Mouse (Mus musculus) Patski (cell line): ENCODE measurements at regions not wholly inside any gene's neighbourhood (a gene's known extent, or its start where the extent isn't known, plus 50 kb on each side); places are given as distances from the start of the nearest gene placed in this dataset.

Experiments
- ATAC-seq: fragments of 100-300 bp; one replicate; pipeline ENCODE4 v1.8.0; 2021
- CTCF ChIA-PET: fragments of 350-600 bp; sonication (Branson Sonifier 250); formaldehyde crosslinking; loops from one replicate; lab custom pipeline; 2022; ENCODE audit warnings: inconsistent platforms; lab: Charles Lee
- POLR2A ChIA-PET: fragments of 350-600 bp; sonication (Branson Sonifier 250); formaldehyde crosslinking; loops from one replicate; lab custom pipeline; 2022; ENCODE audit warnings: antibody characterized with exemption, inconsistent platforms; lab: Charles Lee
- DNase-seq: peaks from one replicate; pipeline ENCODE4 v3.0.0-alpha.2; 2011; ENCODE audit warnings: low read depth, low spot score
- H3K27me3 ChIP-seq: fragments of 371-371 bp; one replicate; pipeline ENCODE4 v1.5.1; 2021
- CTCF ChIP-seq: fragments of 100-300 bp; IDR thresholded peaks from one replicate; pipeline ENCODE4 v1.5.1; 2021
- in situ Hi-C: fragments of 300-500 bp; cut with MboI; formaldehyde crosslinking; loops from 3 replicates; pipeline ENCODE4 v1.11.1; 2018; ENCODE audit warnings: low pct_unique_long_range_greater_than_20kb, mixed read lengths

- no peaks in the 10 kb centered on the region for H3K27me3 ChIP-seq
- POLR2A ChIA-PET, result no interaction called here
- ATAC-seq (no peak), DNase-seq (no peak)
- no peak for TF ChIP-seq CTCF
- CTCF ChIA-PET, result interaction anchor here (1.1 to 1.7 kb wide), 2 partner anchors 11 to 42 kb away, joined by 3 to 4 read pairs; no protein-coding TSS in a partner anchor
- in situ Hi-C loops, result loop anchor here (10.0 kb wide), 1 partner anchor 439 kb away; no protein-coding TSS in a partner anchor
Measured at GRCm38 (mm10) chr3:119944115-119944514, 159.8 kb upstream of the Ptbp2 start.

- ATAC-seq (no peak), DNase-seq (no peak)
- ChIA-PET POLR2A (no interaction called here), CTCF (interaction anchor here (1.9 to 2.0 kb wide), 2 partner anchors 16 to 28 kb away, joined by 4 to 8 read pairs; no protein-coding TSS in a partner anchor)
- in situ Hi-C loops, result no loop called here
- no peak for TF ChIP-seq CTCF
- H3K27me3 ChIP-seq, result no peaks in the 10 kb centered on the region
Measured at GRCm38 (mm10) chr3:119939091-119939490, 154.8 kb upstream of the Ptbp2 start.

- TF ChIP-seq CTCF, result no peak
- in situ Hi-C loops, result no loop called here
- ATAC-seq (peak; percentile 26), DNase-seq (no peak)
- ChIA-PET POLR2A (interaction anchor here (1.4 kb wide), 1 partner anchor 10 kb away, joined by 4 read pairs; no protein-coding TSS in a partner anchor), CTCF (interaction anchor here (1.9 to 2.8 kb wide), 3 partner anchors 15 to 27 kb away, joined by 4 to 8 read pairs (median 8); no protein-coding TSS in a partner anchor)
- no peaks in the 10 kb centered on the region for H3K27me3 ChIP-seq
Measured at GRCm38 (mm10) chr3:119938425-119938824, 154.2 kb upstream of the Ptbp2 start.

GRCm38 (mm10) chr3:119936526-119936925 lies 152.3 kb upstream of the Ptbp2 start:
- in situ Hi-C loops, result no loop called here
- CTCF ChIA-PET, result interaction anchor here (2.8 kb wide), 1 partner anchor 20 kb away, joined by 8 read pairs; no protein-coding TSS in a partner anchor
- no peak for TF ChIP-seq CTCF
- POLR2A ChIA-PET, result interaction anchor here (0.6 kb wide), 1 partner anchor 85 kb away, joined by 3 read pairs; no protein-coding TSS in a partner anchor
- ATAC-seq (no peak), DNase-seq (no peak)
- H3K27me3 ChIP-seq, result no peaks in the 10 kb centered on the region

- DNase-seq (no peak), ATAC-seq (peak; percentile 63)
- ChIA-PET CTCF (interaction anchor here (0.8 to 2.0 kb wide), 6 partner anchors 10 to 260 kb away, joined by 3 to 4 read pairs (median 4); no protein-coding TSS in a partner anchor), POLR2A (no interaction called here)
- no peak for TF ChIP-seq CTCF
- in situ Hi-C loops, result no loop called here
- no peaks in the 10 kb centered on the region for H3K27me3 ChIP-seq
Measured at GRCm38 (mm10) chr3:119933049-119933511, 148.8 kb upstream of the Ptbp2 start.

- no peak for DNase-seq
- no peak for TF ChIP-seq CTCF
- peak; percentile 14 for ATAC-seq
- H3K27me3 ChIP-seq, result no peaks in the 10 kb centered on the region
- in situ Hi-C loops, result no loop called here
- CTCF ChIA-PET, result interaction anchor here (0.6 kb wide), 1 partner anchor 21 kb away, joined by 3 read pairs; no protein-coding TSS in a partner anchor
- POLR2A ChIA-PET, result no interaction called here
Measured at GRCm38 (mm10) chr3:119928281-119928680, 144.0 kb upstream of the Ptbp2 start.

- in situ Hi-C loops, result no loop called here
- ATAC-seq, result no peak
- H3K27me3 ChIP-seq, result no peaks in the 10 kb centered on the region
- ChIA-PET POLR2A (no interaction called here), CTCF (interaction anchor here (2.4 kb wide), 1 partner anchor 16 kb away, joined by 8 read pairs; no protein-coding TSS in a partner anchor)
- no peak for TF ChIP-seq CTCF
- no peak for DNase-seq
Measured at GRCm38 (mm10) chr3:119919501-119920141, 135.4 kb upstream of the Ptbp2 start.

- in situ Hi-C loops, result no loop called here
- no peak for TF ChIP-seq CTCF
- ATAC-seq (peak; percentile 81), DNase-seq (peak; percentile 28)
- ChIA-PET CTCF (interaction anchor here (0.9 to 2.4 kb wide), 8 partner anchors 9 to 21 kb away, joined by 3 to 8 read pairs (median 4); no protein-coding TSS in a partner anchor), POLR2A (interaction anchor here (0.6 kb wide), 2 partner anchors 12 to 283 kb away, joined by 4 read pairs; no protein-coding TSS in a partner anchor)
- H3K27me3 ChIP-seq, result no peaks in the 10 kb centered on the region
Measured at GRCm38 (mm10) chr3:119915984-119916865, 132.0 kb upstream of the Ptbp2 start.

GRCm38 (mm10) chr3:119911532-119911931 lies 127.3 kb upstream of the Ptbp2 start:
- no peak for ATAC-seq

GRCm38 (mm10) chr3:119904244-119904643 lies 120.0 kb upstream of the Ptbp2 start:
- in situ Hi-C loops, result no loop called here
- ATAC-seq (peak; percentile 35), DNase-seq (no peak)
- POLR2A ChIA-PET, result interaction anchor here (0.7 kb wide), 1 partner anchor 12 kb away, joined by 4 read pairs; no protein-coding TSS in a partner anchor
- no peaks in the 10 kb centered on the region for H3K27me3 ChIP-seq
- TF ChIP-seq CTCF, result no peak
- CTCF ChIA-PET, result interaction anchor here (0.8 to 1.8 kb wide), 8 partner anchors 9 to 288 kb away, joined by 3 to 8 read pairs (median 4); no protein-coding TSS in a partner anchor

More at GRCm38 (mm10) chr3:119911532-119911931, 127.3 kb upstream of the Ptbp2 start:
- CTCF ChIA-PET, result interaction anchor here (0.9 to 2.8 kb wide), 7 partner anchors 9 to 28 kb away, joined by 3 to 8 read pairs (median 3); no protein-coding TSS in a partner anchor
- POLR2A ChIA-PET, result interaction anchor here (0.7 kb wide), 1 partner anchor 16 kb away, joined by 3 read pairs; no protein-coding TSS in a partner anchor
- in situ Hi-C loops, result no loop called here
- DNase-seq, result no peak
- no peak for TF ChIP-seq CTCF
- H3K27me3 ChIP-seq, result no peaks in the 10 kb centered on the region
